Comparison of ENCODE assay signal across 18 mouse cellular contexts in genomic region chr5:35170369-35171130, GRCm38 (mm10).
A peak's percentile ranks its signal among the peaks of the same experiment; 100 is the strongest.
DNase-seq lines count a peak whose midpoint lies in the region; ATAC-seq lines count a peak whose summit lies in the region.
"Had no signal": no experiment of that assay in that cellular context is flagged by ENCODE, and none has a peak within 500 bp of the region (broad histone marks: within the 10 kb centered on the region; RNA-seq: fewer than 3 reads in every experiment).

No protein-coding gene starts in this region.

- H3K9ac ChIP-seq in hindbrain, embryonic 13.5 days, result no peak overlapping the region
- H3K9ac ChIP-seq in hindbrain, embryonic 12.5 days, result no peak overlapping the region
- H3K9ac ChIP-seq in limb, embryonic 13.5 days, result no peak overlapping the region
- no peak overlapping the region for H3K9ac ChIP-seq in heart, embryonic 11.5 days (ENCODE audit: low read depth, low read length)
- H3K9ac ChIP-seq: heart, embryonic 13.5 days; neural tube, embryonic 12.5 days had no signal

- WGBS in hindbrain, embryonic 13.5 days, result 60% methylated on average over 11 of the region's 11 CpGs
- WGBS in hindbrain, embryonic 12.5 days, result 81% methylated on average over 11 of the region's 11 CpGs
- WGBS in limb, embryonic 13.5 days, result 46% methylated on average over 11 of the region's 11 CpGs
- WGBS in heart, embryonic 11.5 days (ENCODE audit: insufficient replicate concordance), result 84% methylated on average over 11 of the region's 11 CpGs

- no peak overlapping the region for H3K4me2 ChIP-seq in hindbrain, embryonic 13.5 days
- no peak overlapping the region for H3K4me2 ChIP-seq in hindbrain, embryonic 12.5 days (replicated peaks)
- no peak overlapping the region for H3K4me2 ChIP-seq in limb, embryonic 13.5 days (replicated peaks)
- H3K4me2 ChIP-seq in heart, embryonic 11.5 days, result no peak overlapping the region
- H3K4me2 ChIP-seq: heart, embryonic 13.5 days; liver, embryonic 11.5 days; neural tube, embryonic 12.5 days had no signal

- intact Hi-C loops in left cerebral cortex, postnatal 4 days (cut with DNase I), result no loop called here

- no peaks in the 10 kb centered on the region for H3K27me3 ChIP-seq in hindbrain, embryonic 13.5 days
- H3K27me3 ChIP-seq in hindbrain, embryonic 12.5 days, result no peaks in the 10 kb centered on the region
- H3K27me3 ChIP-seq in limb, embryonic 13.5 days, result no peaks in the 10 kb centered on the region
- H3K27me3 ChIP-seq in heart, embryonic 11.5 days (ENCODE audit: control insufficient read depth, insufficient read depth, low read length), result no peaks in the 10 kb centered on the region
- H3K27me3 ChIP-seq: heart, embryonic 13.5 days; neural tube, embryonic 12.5 days had no signal

- DNase-seq in left cerebral cortex, postnatal 4 days, result peak; percentile 72
- DNase-seq in left cerebral cortex, adult 11 months (ENCODE audit: low spot score), result no peak
- peak; percentile 39 for DNase-seq in brain, adult 2 months (ENCODE audit: low read depth, low spot score)
- DNase-seq: adrenal gland, adult 8-10 months; gastrocnemius, adult 2 months; kidney, adult 9 months; kidney, postnatal 25 days; lung, adult 18-20 months; thymus, postnatal 14 days had no signal

- H3K27ac ChIP-seq in hindbrain, embryonic 13.5 days, result peak overlapping the region; percentile 52; the same call in 1 of the 2 replicates
- no peak overlapping the region for H3K27ac ChIP-seq in hindbrain, embryonic 12.5 days
- H3K27ac ChIP-seq in limb, embryonic 13.5 days, result peak overlapping the region; percentile 7; the same call in 1 of the 2 replicates
- no peak overlapping the region for H3K27ac ChIP-seq in heart, embryonic 11.5 days (ENCODE audit: low read depth, low read length)
- H3K27ac ChIP-seq: embryonic facial prominence, embryonic 10.5 days; gastrocnemius, adult 2 months; heart, embryonic 13.5 days; neural tube, embryonic 12.5 days had no signal

- peaks cover 7% of the 10 kb centered on the region; the same call in 1 of the 2 replicates for H3K4me1 ChIP-seq in hindbrain, embryonic 13.5 days (replicated peaks)
- H3K4me1 ChIP-seq in hindbrain, embryonic 12.5 days, result no peaks in the 10 kb centered on the region
- peaks cover 24% of the 10 kb centered on the region for H3K4me1 ChIP-seq in limb, embryonic 13.5 days
- H3K4me1 ChIP-seq in heart, embryonic 11.5 days (ENCODE audit: control insufficient read depth, insufficient read depth, low read length), result peaks cover 8% of the 10 kb centered on the region
- H3K4me1 ChIP-seq: embryonic facial prominence, embryonic 10.5 days; neural tube, embryonic 12.5 days had no signal

- 0 out of 2 replicates have a peak, but pooled peaks have one; percentile 52 for ATAC-seq in hindbrain, embryonic 13.5 days (ENCODE audit: low FRiP score)
- ATAC-seq in hindbrain, embryonic 12.5 days (ENCODE audit: low FRiP score), result no peak
- ATAC-seq in limb, embryonic 13.5 days (ENCODE audit: low FRiP score, low read depth), result no peak
- no peak for ATAC-seq in heart, embryonic 11.5 days (replicated peaks; ENCODE audit: insufficient number of reproducible peaks, low FRiP score, low TSS enrichment)
- ATAC-seq: Patski had no signal

- H3K36me3 ChIP-seq in hindbrain, embryonic 13.5 days, result no peaks in the 10 kb centered on the region
- no peaks in the 10 kb centered on the region for H3K36me3 ChIP-seq in hindbrain, embryonic 12.5 days
- no peaks in the 10 kb centered on the region for H3K36me3 ChIP-seq in limb, embryonic 13.5 days
- no peaks in the 10 kb centered on the region for H3K36me3 ChIP-seq in heart, embryonic 11.5 days (ENCODE audit: control insufficient read depth, insufficient read depth, low read length)
- H3K36me3 ChIP-seq: embryonic facial prominence, embryonic 10.5 days; heart, embryonic 13.5 days; neural tube, embryonic 12.5 days had no signal

- no peak overlapping the region for H3K4me3 ChIP-seq in hindbrain, embryonic 13.5 days
- H3K4me3 ChIP-seq in hindbrain, embryonic 12.5 days, result no peak overlapping the region
- H3K4me3 ChIP-seq in limb, embryonic 13.5 days, result no peak overlapping the region
- no peak overlapping the region for H3K4me3 ChIP-seq in heart, embryonic 11.5 days (ENCODE audit: low read depth, low read length)
- H3K4me3 ChIP-seq: embryonic facial prominence, embryonic 10.5 days; gastrocnemius, adult 2 months; heart, embryonic 13.5 days; neural tube, embryonic 12.5 days had no signal

- no peaks in the 10 kb centered on the region for H3K9me3 ChIP-seq in hindbrain, embryonic 13.5 days
- H3K9me3 ChIP-seq in hindbrain, embryonic 12.5 days (replicated peaks), result no peaks in the 10 kb centered on the region
- 0 out of 2 replicates have a peak, but pooled peaks cover 10% of the 10 kb centered on the region for H3K9me3 ChIP-seq in limb, embryonic 13.5 days
- no peaks in the 10 kb centered on the region for H3K9me3 ChIP-seq in heart, embryonic 11.5 days (replicated peaks; ENCODE audit: control insufficient read depth, low read length)
- H3K9me3 ChIP-seq: embryonic facial prominence, embryonic 10.5 days; heart, embryonic 13.5 days; neural tube, embryonic 12.5 days had no signal

Comparison
In these comparisons a context has a peak if more than half of its experiments do, and no peak if none do; other contexts are left out.
1. H3K27ac ChIP-seq: peak in hindbrain, embryonic 13.5 days (single experiment) and limb, embryonic 13.5 days (single experiment); none in hindbrain, embryonic 12.5 days (single experiment) and heart, embryonic 11.5 days (single experiment).